Mouse (Mus musculus) B cell, adult 67 days (primary cell): ENCODE results near the gene Grsf1. TPM values are rescaled to one million over a fixed set of nuclear protein-coding genes. Genes with fewer than 3 reads are reported as not detected.

Source experiments
- total RNA-seq, 2 experiments: library from RNA; stranded (reverse); gene quantifications; 4 replicates each; pipeline ENCODE4 v1.2.4; 2023

Grsf1 gene
- 10 to 100 TPM; 54.7 to 56.4 TPM for total RNA-seq

DNA sequence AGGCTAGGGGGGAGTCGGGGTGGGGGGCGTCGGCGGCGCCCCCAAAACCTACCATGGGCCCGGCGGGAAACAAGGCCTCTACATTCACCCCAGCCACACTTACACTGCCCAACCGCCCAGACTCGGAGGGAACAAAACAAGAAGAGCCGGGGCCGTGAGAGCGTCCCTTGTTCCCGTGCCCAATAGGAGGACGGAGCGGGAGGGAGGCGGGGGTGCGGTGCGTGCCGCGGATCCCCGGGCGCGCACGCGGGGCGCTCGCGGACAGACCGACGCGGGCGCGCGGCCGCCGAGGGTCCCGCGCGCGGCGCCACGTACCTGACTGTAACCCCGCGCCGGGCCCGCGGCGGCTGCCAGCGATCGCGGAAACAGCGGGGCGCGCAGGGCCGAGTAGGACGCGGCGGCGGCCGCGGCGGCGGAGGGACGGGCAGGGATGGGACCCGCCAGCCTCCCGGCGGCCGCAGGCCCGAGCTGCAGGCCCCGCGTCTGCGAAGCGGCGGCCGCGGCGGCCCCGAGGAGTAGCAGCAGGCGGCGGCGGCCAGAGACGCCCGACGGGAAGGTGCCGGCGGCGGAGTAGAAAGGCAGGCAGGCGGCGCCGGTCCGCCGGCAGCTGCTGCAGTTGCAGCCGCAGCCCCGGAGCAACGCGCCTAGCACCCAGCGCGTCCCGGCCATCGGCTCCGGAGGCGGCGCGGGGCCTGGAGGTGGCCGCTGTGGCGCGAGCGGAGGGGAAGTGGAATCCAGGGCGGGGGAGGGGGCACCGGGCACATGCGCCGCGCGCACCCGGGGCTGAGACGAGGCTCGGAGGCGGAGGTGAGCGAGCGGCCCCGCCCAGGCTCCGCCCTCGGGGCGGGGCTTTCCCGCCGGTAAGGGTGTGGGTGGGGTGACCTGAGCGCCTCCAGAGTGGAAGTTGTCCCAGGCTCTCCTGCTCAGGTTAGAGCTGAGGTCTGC lies at the start of gene Grsf1:
Gene Grsf1 (minus strand): TSS at position 729 of the 945 bp plus-strand sequence.

GRCm38 (mm10) chr5:88720116-88721002 lies 44.4 kb upstream of the Grsf1 start, which contains the start of gene Mob1b:
Gene Mob1b (plus strand): TSS chr5:88720855.

Other genes with a start within 250 kb of the Grsf1 start
- not detected for gene Ambn, start 220.2 kb downstream of the Grsf1 start, total RNA-seq
- gene Enam, start 188.2 kb downstream of the Grsf1 start, total RNA-seq, result not detected
- 10 to 100 TPM; 50.1 to 63.4 TPM for gene Jchain, start 148.3 kb downstream of the Grsf1 start, total RNA-seq
- gene Utp3, start 121.7 kb downstream of the Grsf1 start, total RNA-seq, result 10 to 100 TPM; 33.7 to 39.3 TPM
- gene Rufy3, start 111.1 kb downstream of the Grsf1 start, total RNA-seq, result 10 to 100 TPM; 31.2 to 38.9 TPM
- 10 to 100 TPM; 19.7 to 23.5 TPM for gene Mob1b, start 44.7 kb upstream of the Grsf1 start, total RNA-seq
- 10 to 100 TPM; 23.8 to 31.4 TPM for gene Dck, start 88.8 kb upstream of the Grsf1 start, total RNA-seq
- not detected for gene Slc4a4, start 210.6 kb upstream of the Grsf1 start, total RNA-seq